11 mouse cellular contexts compared by ENCODE assay signal in the genomic region with DNA sequence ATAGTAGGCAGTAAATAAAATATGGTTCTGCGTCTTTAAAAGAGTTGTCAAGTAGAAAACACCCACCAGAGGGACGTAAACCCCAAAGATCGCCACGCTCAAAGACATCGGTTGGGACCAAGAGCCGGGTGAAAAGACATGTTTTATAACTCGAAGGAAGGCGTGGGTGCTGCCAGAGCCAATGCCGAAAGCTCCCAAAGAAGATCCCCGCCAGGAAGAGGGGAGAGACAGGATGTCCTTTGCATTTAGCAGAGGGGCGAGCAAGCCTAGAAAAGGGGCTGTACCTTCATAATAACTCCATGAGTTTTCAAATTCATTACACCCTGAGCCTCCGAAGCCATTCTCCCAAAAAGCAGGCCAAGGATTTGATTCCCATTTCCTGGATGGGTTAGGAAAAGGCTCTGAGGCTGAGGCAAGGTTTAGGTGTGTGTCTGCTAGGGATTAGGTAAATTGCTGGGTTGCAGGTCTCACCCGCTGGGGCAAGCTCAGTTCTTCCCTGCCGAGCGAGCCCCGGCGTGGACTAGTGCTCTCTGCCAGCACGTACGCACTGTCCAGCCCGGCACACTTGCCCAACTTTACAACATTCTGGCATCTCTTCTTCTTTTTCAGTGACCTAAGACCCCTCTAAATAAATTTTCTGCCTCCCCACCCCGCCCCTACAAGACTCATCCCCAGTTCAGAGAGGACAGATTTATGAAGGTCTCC.
DNase-seq lines count a peak whose midpoint lies in the region; ATAC-seq lines count a peak whose summit lies in the region.
"Had no signal": no experiment of that assay in that cellular context is flagged by ENCODE, and none has a peak within 500 bp of the region (broad histone marks: within the 10 kb centered on the region; RNA-seq: fewer than 3 reads in every experiment).

No protein-coding gene starts in this region.

- peaks cover 7% of the 10 kb centered on the region for H3K27me3 ChIP-seq in forebrain, embryonic 11.5 days (ENCODE audit: control insufficient read depth, insufficient read depth, low read length)
- H3K27me3 ChIP-seq in forebrain, embryonic 15.5 days: peaks cover 10% of the 10 kb centered on the region
- H3K27me3 ChIP-seq in hindbrain, embryonic 10.5 days (ENCODE audit: insufficient read depth, poor library complexity, severe bottlenecking): peaks cover 48% of the 10 kb centered on the region
- H3K27me3 ChIP-seq in midbrain, embryonic 11.5 days (ENCODE audit: control insufficient read depth, insufficient read depth, low read length): peaks cover 8% of the 10 kb centered on the region

- no peak for ATAC-seq in forebrain, embryonic 11.5 days (replicated peaks; ENCODE audit: low FRiP score)
- no peak for ATAC-seq in forebrain, embryonic 15.5 days (replicated peaks)
- ATAC-seq in midbrain, embryonic 11.5 days (ENCODE audit: low FRiP score): no peak; the same call in 1 of the 2 replicates

- H3K4me2 ChIP-seq in forebrain, embryonic 11.5 days (ENCODE audit: low read depth, low read length, severe bottlenecking): peak overlapping the region; percentile 27; the same call in 1 of the 2 replicates
- no peak overlapping the region for H3K4me2 ChIP-seq in forebrain, embryonic 15.5 days (replicated peaks)
- peak overlapping the region; percentile 28; the same call in 1 of the 2 replicates for H3K4me2 ChIP-seq in midbrain, embryonic 11.5 days

- DNase-seq in forebrain, embryonic 11.5 days (ENCODE audit: low spot score): peak; percentile 55
- DNase-seq in embryo, embryonic 10 days (ENCODE audit: low spot score): peak; percentile 30
- DNase-seq in hindbrain, embryonic 10.5 days (ENCODE audit: low spot score): peak; percentile 15
- peak; percentile 92 for DNase-seq in midbrain, embryonic 11.5 days (ENCODE audit: low spot score, missing footprints)
- DNase-seq in left cerebral cortex, adult 9 months (ENCODE audit: low spot score in 2 of 2): no peak
- no peak for DNase-seq in urinary bladder, adult 18-20 months (ENCODE audit: low spot score in 2 of 2)
- DNase-seq in T-cell, adult 2 months (ENCODE audit: low spot score): no peak
- DNase-seq: kidney, adult 11 months had no signal

- no peak overlapping the region for H3K4me3 ChIP-seq in forebrain, embryonic 11.5 days (ENCODE audit: low read depth, low read length)
- H3K4me3 ChIP-seq in forebrain, embryonic 15.5 days: no peak overlapping the region
- 0 out of 2 replicates have a peak overlapping the region, but pooled peaks have one; percentile 6 for H3K4me3 ChIP-seq in hindbrain, embryonic 10.5 days
- H3K4me3 ChIP-seq in midbrain, embryonic 11.5 days (ENCODE audit: low read depth, low read length): no peak overlapping the region
- H3K4me3 ChIP-seq: megakaryocyte, embryonic 14.5 days had no signal

- H3K9me3 ChIP-seq in forebrain, embryonic 11.5 days (ENCODE audit: control insufficient read depth, low read length): no peaks in the 10 kb centered on the region
- H3K9me3 ChIP-seq in forebrain, embryonic 15.5 days: no peaks in the 10 kb centered on the region
- no peaks in the 10 kb centered on the region for H3K9me3 ChIP-seq in hindbrain, embryonic 10.5 days
- no peaks in the 10 kb centered on the region for H3K9me3 ChIP-seq in midbrain, embryonic 11.5 days (ENCODE audit: control insufficient read depth, low read length)
- H3K9me3 ChIP-seq: megakaryocyte, embryonic 14.5 days had no signal

- H3K9ac ChIP-seq in forebrain, embryonic 11.5 days (ENCODE audit: low read length): no peak overlapping the region
- no peak overlapping the region for H3K9ac ChIP-seq in forebrain, embryonic 15.5 days (replicated peaks)
- no peak overlapping the region for H3K9ac ChIP-seq in midbrain, embryonic 11.5 days (ENCODE audit: low read length)

- 0 out of 2 replicates have a peak overlapping the region, but pooled peaks have one; percentile 25 for H3K27ac ChIP-seq in forebrain, embryonic 11.5 days (ENCODE audit: low read depth, low read length)
- no peak overlapping the region for H3K27ac ChIP-seq in forebrain, embryonic 15.5 days (replicated peaks)
- no peak overlapping the region for H3K27ac ChIP-seq in hindbrain, embryonic 10.5 days
- no peak overlapping the region for H3K27ac ChIP-seq in midbrain, embryonic 11.5 days (ENCODE audit: low read depth, low read length)

- peaks cover 2% of the 10 kb centered on the region; the same call in 1 of the 2 replicates for H3K4me1 ChIP-seq in forebrain, embryonic 11.5 days (replicated peaks; ENCODE audit: control insufficient read depth, insufficient read depth, low read length)
- no peaks in the 10 kb centered on the region for H3K4me1 ChIP-seq in forebrain, embryonic 15.5 days
- peaks cover 18% of the 10 kb centered on the region; the same call in 1 of the 2 replicates for H3K4me1 ChIP-seq in hindbrain, embryonic 10.5 days (replicated peaks)
- H3K4me1 ChIP-seq in midbrain, embryonic 11.5 days (ENCODE audit: control insufficient read depth, insufficient read depth, low read length): peaks cover 5% of the 10 kb centered on the region; the same call in 1 of the 2 replicates

- WGBS in forebrain, embryonic 11.5 days: 16% methylated on average over 21 of the region's 21 CpGs
- WGBS in forebrain, embryonic 15.5 days: 18% methylated on average over 21 of the region's 21 CpGs
- WGBS in hindbrain, embryonic 10.5 days: 22% methylated on average over 21 of the region's 21 CpGs
- WGBS in midbrain, embryonic 11.5 days: 13% methylated on average over 21 of the region's 21 CpGs

- H3K36me3 ChIP-seq in forebrain, embryonic 11.5 days (ENCODE audit: control insufficient read depth, insufficient read depth, low read length): no peaks in the 10 kb centered on the region
- no peaks in the 10 kb centered on the region for H3K36me3 ChIP-seq in forebrain, embryonic 15.5 days
- H3K36me3 ChIP-seq in hindbrain, embryonic 10.5 days: no peaks in the 10 kb centered on the region
- no peaks in the 10 kb centered on the region for H3K36me3 ChIP-seq in midbrain, embryonic 11.5 days (ENCODE audit: control insufficient read depth, insufficient read depth, low read length)
- H3K36me3 ChIP-seq: G1E had no signal

Comparison
In these comparisons a context has a peak if more than half of its experiments do, and no peak if none do; other contexts are left out.
1. DNase-seq: peak in forebrain, embryonic 11.5 days (single experiment), embryo, embryonic 10 days (single experiment), hindbrain, embryonic 10.5 days (single experiment) and midbrain, embryonic 11.5 days (single experiment); none in left cerebral cortex, adult 9 months (0 of 2), urinary bladder, adult 18-20 months (0 of 2) and T-cell, adult 2 months (single experiment).